Mouse (Mus musculus) liver (tissue): ENCODE data around the gene D3Ertd254e.
A peak's percentile ranks its signal among the peaks of the same experiment; 100 is the strongest.
"Not testable (repeated sequence)": the region's sequence is repeated elsewhere in the genome, so short reads cannot be mapped to it uniquely, and the experiment has no call there.

Source experiments
- DNase-seq: peaks from one replicate; pipeline ENCODE4 v3.0.0-alpha.2; 2020; ENCODE audit warnings: mixed read lengths

D3Ertd254e gene

DNA sequence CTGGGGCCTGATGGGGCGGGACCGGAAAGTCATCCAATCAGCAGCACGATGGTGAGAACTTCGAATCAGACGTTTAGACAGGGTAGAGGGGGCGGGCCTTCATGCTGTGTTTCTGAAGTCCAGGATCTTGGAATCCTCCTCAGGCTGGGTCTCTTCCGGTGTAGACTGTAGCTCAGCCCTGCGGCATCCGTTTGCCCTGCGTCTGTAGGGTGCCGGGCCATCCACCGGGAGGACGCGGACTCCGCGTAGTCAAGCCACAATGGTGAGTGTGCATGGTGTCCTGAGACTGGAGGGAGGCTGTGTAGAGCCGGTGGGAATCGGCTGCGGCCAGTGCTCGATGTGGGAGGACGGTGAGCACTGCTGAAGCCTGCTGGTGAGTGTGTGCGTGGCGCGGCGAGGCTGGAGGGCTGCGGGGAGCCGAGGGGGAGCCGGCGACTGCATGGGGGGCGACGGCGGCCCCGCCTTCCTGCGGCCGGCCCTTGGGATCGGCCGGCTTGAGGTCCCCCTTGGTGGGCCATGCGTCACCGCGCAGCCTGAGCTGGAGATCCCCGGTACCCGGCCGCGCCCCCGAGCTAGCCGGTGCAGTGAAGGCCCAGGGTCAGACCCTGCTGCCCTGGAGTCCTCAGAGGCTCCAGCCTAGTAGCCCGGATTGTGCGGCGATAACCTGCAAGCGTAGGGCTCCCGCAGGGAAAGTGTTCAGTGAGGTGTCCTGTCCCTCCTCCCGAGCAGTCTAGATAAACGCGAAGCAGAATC is at the start of gene D3Ertd254e:
TSS of gene D3Ertd254e (plus strand) at position 84 of the 753 bp plus-strand sequence.
- DNase-seq = peak; percentile 88

DNA sequence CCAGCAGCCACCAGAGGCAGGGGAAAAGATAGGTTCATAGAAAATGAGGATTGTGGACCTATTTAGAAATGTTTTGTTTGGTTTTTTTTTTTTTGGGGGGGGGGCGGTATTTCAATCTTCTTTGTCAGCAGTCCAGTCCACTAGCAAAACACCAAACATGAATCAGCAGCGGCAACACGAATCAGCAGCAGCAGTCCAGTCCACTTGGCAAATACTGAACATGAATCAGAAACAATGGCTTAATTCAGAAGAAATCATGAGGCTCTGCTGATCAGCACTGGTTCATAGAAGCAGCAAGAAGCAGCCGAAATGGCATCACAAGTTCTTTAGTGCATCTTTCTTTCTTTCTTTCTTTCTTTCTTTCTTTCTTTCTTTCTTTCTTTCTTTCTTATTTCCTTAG is 34.7 kb upstream of the D3Ertd254e start:
- no peak for DNase-seq

- DNase-seq = no peak
Observed at GRCm38 (mm10) chr3:36119684-36120548, 30.9 kb upstream of the D3Ertd254e start.

DNA sequence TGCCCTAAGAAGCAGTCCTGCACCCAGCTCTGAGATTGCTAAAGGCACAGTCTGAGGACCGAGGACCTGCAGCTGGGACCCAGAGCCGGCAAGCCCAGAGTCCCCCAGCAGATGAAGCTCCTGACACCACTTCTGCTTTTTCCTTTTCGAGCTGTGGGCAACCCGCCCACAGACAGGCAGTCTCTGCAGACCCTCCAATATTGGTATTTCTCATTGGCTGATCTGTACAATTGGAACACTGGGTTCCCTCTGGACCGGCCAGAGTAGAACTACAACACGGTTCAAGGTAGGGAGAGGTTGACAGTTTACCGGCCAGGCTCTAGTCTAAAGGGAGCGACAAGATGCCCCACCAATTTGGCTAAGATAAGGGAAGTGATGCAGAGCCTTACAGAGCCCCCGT is 24.6 kb upstream of the D3Ertd254e start:
- DNase-seq = not testable (repeated sequence)

DNA sequence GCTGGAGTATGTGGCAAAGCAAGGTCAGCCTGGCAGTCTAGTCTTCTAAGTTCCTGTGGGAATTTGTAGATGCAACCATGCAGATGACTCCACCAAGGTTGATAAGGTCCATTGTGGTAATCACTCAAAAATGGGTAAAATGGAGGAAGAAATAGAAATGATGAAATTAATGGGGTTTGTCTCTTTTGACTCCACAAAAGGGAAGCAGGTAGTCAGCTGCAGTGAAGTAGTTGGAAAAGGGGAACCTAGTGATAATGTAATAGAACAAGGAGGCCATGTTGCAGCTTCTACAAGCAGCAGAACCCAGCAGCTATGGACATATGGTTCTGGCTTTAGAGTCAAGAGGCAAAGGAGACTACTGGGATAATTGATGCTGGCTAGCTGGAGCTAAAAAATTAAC is 14.7 kb upstream of the D3Ertd254e start:
- DNase-seq = no peak

DNA sequence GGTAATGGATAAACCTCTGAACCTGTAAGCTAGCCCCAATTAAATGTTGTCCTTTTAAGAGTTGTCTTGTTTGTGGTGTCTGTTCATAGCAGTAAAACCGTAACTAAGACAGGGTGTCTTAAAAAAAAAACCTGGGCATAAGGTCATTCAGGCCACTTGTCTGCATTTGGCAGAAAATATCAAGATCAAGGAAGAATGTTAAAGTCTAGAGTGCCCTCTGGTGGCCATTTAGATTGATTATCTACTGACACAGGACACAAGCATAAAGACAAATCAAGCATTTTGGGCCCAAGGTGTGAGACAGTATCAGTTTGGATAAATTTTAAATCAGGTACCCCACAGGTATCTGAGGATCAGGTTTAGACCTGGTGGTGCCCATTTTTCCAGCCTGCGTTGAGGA is 13.3 kb upstream of the D3Ertd254e start:
- no peak for DNase-seq

GRCm38 (mm10) chr3:36138171-36138660 is 12.6 kb upstream of the D3Ertd254e start:
- no peak for DNase-seq

GRCm38 (mm10) chr3:36138996-36139395 is 11.8 kb upstream of the D3Ertd254e start:
- DNase-seq = no peak

- DNase-seq = no peak
Observed at GRCm38 (mm10) chr3:36150537-36150933, 282 bp upstream of the D3Ertd254e start.

GRCm38 (mm10) chr3:36155268-36155667 is 4.5 kb downstream of the D3Ertd254e start:
- DNase-seq = no peak

DNA sequence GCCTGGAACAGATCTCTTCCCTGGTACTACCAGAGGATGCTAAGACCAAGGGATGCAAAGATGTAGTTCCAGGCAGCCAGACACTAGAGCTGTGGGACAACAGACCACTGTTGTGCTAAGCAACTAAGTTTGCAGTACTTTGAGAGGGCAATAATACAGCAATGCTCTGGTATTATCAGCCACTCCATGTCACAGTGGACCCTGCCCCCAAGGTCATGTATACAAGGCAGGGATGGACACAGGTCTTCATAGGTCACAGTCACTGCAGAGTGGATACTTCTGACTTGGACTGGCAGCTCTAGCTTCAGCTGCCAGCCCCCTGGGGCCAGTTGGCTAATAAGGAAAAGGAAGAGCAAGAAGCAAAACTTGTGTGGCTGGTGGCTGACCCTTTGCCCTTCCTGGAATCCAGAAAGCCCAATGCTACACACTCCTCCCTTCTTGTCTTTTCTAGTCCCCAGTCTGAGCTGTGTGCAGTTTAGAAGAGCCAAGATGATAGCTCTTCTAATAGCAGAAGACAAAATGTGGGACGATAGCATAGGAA is 19.9 kb downstream of the D3Ertd254e start:
- no peak for DNase-seq

GRCm38 (mm10) chr3:36171348-36171747 is 20.5 kb downstream of the D3Ertd254e start:
- DNase-seq = no peak

- DNase-seq = no peak
Observed at GRCm38 (mm10) chr3:36173761-36174160, 22.9 kb downstream of the D3Ertd254e start.

- DNase-seq = peak; percentile 28
Observed at GRCm38 (mm10) chr3:36181519-36181918, 30.7 kb downstream of the D3Ertd254e start.

DNA sequence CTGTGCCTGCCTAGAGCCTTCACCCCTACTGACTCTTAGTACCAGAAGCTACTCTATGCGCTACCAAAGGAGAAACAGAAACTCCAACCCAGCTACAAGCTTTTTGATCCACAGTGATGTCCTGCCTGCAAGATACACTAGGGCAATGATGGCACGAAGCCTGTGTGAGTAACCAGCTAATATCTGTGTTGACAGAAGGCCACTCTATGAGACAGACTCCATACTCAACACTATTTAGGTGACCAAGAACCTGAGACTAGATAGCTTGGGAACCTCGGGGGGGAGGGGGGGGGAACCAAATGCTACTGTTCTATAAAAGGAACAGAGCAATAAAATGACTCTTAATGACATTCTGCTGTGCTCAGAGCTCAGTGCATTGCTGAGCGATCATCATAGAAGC is 35.7 kb downstream of the D3Ertd254e start:
- no peak for DNase-seq

DNA sequence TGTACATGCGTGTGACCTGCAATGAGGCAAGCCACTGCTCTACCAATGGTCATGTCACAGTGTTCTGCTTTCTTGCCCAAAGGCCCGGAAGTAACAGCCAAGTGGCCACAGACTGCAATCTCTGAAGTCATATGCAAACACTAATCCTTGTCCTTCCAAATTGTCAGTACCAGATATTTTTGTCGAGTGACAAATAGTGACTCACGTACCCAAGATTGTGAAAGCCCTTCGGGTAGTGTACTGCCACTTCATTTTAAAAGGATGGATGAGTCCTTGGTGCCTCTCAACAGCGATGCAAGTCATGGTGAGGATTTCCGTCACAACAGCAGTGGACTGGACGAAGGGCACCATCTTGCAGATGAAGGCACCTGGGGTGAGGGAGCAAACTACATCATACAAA is 38.4 kb downstream of the D3Ertd254e start:
- DNase-seq = no peak

GRCm38 (mm10) chr3:36201098-36201497 is 50.3 kb downstream of the D3Ertd254e start:
- DNase-seq = no peak

- DNase-seq = no peak
Observed at GRCm38 (mm10) chr3:36202932-36203331, 52.1 kb downstream of the D3Ertd254e start.

DNA sequence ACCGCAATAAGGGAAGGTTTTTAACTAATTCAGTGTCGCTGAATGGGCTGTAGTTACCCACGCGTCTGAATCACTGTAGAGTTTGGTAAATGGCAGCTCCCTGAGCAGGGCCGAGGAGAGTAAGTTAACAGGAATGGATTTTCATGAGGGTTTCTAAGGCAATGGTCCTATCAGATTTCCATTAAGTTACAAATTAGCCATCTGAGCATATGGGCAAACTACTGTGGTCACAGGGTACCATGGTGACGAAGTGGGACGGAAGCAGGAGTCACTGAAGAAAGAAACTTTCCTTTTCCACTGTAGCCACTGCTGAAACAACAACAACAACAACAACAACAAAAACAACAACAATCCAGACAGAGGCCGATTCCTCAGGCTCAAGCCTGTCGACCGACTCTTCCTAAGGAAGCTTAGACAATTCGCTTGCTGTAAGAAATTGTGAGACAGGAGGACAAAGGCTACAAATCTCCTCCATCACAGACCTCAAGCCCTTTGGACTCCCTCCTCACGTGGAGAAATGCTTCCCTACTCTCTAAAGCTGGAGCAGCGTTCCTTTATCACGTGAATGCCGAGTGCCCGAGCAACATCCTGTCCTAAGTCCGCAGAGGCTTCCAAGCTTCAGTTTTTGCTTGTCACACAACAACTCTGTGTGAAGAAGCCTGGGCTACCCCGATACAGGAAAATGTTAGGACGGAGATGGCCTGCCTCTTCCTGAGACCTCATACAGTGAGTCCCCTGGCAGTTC is 56.9 kb downstream of the D3Ertd254e start:
- DNase-seq = no peak

GRCm38 (mm10) chr3:36209776-36210555 is 59.1 kb downstream of the D3Ertd254e start:
- peak; percentile 12 for DNase-seq

GRCm38 (mm10) chr3:36210939-36211338 is 60.1 kb downstream of the D3Ertd254e start:
- no peak for DNase-seq

GRCm38 (mm10) chr3:36212758-36213157 is 61.9 kb downstream of the D3Ertd254e start:
- DNase-seq = no peak
